Mouse (Mus musculus) lung, postnatal 0 days (tissue): Measurements from ENCODE around the gene Ccdc170. TPM values are rescaled to one million over a fixed set of nuclear protein-coding genes. Genes with fewer than 3 reads are reported as not detected.

Source experiments
- ATAC-seq: fragments of 200-750 bp; cut with Nextera tagmentation; 2 replicates; pipeline ENCODE4 v1.8.0; 2017; ENCODE audit warnings: moderate library complexity
- DNase-seq: peaks from one replicate; pipeline ENCODE4 v3.0.0-alpha.2; 2016; ENCODE audit warnings: low spot score
- H3K27ac ChIP-seq: fragments of 300-500 bp; sonication (generic); 2 replicates; pipeline ENCODE4 v1.5.1; 2014; ENCODE audit warnings: antibody characterized with exemption, mild to moderate bottlenecking, low read length, mixed read lengths
- H3K27me3 ChIP-seq: fragments of 300-500 bp; sonication (generic); replicated peaks from 2 replicates; pipeline ENCODE4 v1.6.1; 2014; ENCODE audit warnings: low read length, mixed read lengths; ENCODE audit not compliant: insufficient read depth
- H3K36me3 ChIP-seq: fragments of 300-500 bp; sonication (generic); 2 replicates; pipeline ENCODE4 v1.6.1; 2014; ENCODE audit warnings: low read length, mixed read lengths; ENCODE audit not compliant: insufficient read depth
- H3K4me1 ChIP-seq: fragments of 300-500 bp; sonication (generic); 2 replicates; pipeline ENCODE4 v1.6.1; 2014; ENCODE audit warnings: antibody characterized with exemption, low read depth, low read length, mixed read lengths; ENCODE audit not compliant: insufficient read depth
- H3K4me2 ChIP-seq: fragments of 300-500 bp; sonication (generic); replicated peaks from 2 replicates; pipeline ENCODE4 v1.6.1; 2014; ENCODE audit warnings: low read depth, mild to moderate bottlenecking, low read length, moderate library complexity, mixed read lengths
- H3K4me3 ChIP-seq: fragments of 300-500 bp; sonication (generic); 2 replicates; pipeline ENCODE4 v1.5.1; 2014; ENCODE audit warnings: low read depth, low read length
- H3K9ac ChIP-seq: fragments of 300-500 bp; sonication (generic); replicated peaks from 2 replicates; pipeline ENCODE4 v1.6.1; 2014; ENCODE audit warnings: low read depth, mild to moderate bottlenecking
- H3K9me3 ChIP-seq: fragments of 300-500 bp; sonication (generic); 2 replicates; pipeline ENCODE4 v1.6.1; 2016; ENCODE audit warnings: low read length, mixed read lengths
- CTCF ChIP-seq: IDR thresholded peaks from 2 replicates; pipeline ENCODE4 v1.5.1; 2016; ENCODE audit warnings: antibody characterized with exemption, mild to moderate bottlenecking
- EP300 ChIP-seq: IDR thresholded peaks from 2 replicates; pipeline ENCODE4 v1.6.1; 2016; ENCODE audit warnings: antibody characterized with exemption, mild to moderate bottlenecking, control low read depth
- WGBS: fragments of 180-500 bp; shearing (Covaris S2); extraction: QIAGEN DNeasy Blood & Tissue Kit; methylation state at CpG from one replicate; pipeline ENCODE4 v1.1.7; 2014; 5-methylcytosine and 5-hydroxymethylcytosine counted together
- polyA plus RNA-seq: library from polyadenylated mRNA; unstranded; fragments of >200 nt; fragmentation: Nextera tagmentation; extraction: Ambion mirVana; gene quantifications from 2 replicates; pipeline ENCODE4 v1.2.1, GENCODE M21; 2015

Ccdc170 gene
- polyA plus RNA-seq, 1 experiment from 2014 or later, result 2.1 TPM

DNA sequence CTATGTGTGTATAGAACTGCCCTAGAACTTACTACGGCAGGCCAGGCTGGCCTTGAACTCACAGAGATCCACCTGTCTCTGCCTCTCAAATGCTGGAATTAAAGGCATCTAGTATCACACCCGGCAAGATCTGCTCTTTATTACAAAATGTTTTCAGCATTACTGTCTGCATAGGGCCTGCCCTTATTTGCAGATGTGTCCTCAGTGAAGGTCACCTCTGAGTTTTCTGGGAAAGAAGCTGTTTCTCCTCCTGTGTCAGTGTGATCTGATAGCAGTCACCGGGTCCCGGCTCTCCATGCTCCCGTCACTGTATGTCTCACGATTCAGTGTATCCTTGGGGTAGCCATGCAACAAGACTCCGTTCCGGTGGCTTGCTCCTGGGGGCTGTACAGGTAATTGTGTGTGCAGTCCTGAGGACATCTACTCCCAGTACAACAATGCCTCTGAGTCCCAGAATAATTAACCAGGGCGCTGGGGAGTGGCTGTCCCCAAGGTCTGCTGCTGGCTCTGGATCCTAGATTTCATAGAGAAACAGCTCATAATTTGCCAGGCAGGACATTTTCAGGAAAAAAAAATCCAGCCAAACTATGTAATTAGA, 48.4 kb downstream of the Ccdc170 start:
- 86% methylated on average over 9 of the region's 9 CpGs for WGBS

DNA sequence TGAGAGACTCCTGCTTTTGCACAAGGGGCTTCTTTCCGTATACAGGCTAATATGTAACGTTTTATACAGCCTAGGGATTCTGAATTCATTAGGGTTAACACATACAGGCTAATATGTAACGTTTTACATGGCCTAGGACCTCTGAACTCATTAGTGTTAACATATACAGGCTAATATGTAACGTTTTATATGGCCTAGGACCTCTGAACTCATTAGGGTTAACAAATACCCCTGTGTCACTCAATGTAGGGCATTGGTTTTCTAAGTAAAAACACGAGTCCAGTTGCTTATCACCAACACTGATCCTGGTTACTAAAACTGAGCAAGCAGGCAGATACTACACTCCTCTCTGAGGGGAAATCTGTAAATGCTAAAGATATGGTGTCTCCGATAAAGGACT, 49.6 kb downstream of the Ccdc170 start:
- no peak overlapping the region for H3K4me3 ChIP-seq
- TF ChIP-seq CTCF (no peak), EP300 (no peak)
- H3K4me2 ChIP-seq, result no peak overlapping the region
- no peak for ATAC-seq
- WGBS, result 59% methylated on average over 6 of the region's 6 CpGs
- H3K27ac ChIP-seq, result no peak overlapping the region
- DNase-seq, result no peak
- H3K4me1 ChIP-seq, result no peaks in the 10 kb centered on the region
- no peaks in the 10 kb centered on the region for H3K27me3 ChIP-seq
- no peak overlapping the region for H3K9ac ChIP-seq
- H3K36me3 ChIP-seq, result no peaks in the 10 kb centered on the region
- H3K9me3 ChIP-seq, result no peaks in the 10 kb centered on the region

More for the DNA sequence above, 48.4 kb downstream of the Ccdc170 start:
- no peaks in the 10 kb centered on the region for H3K9me3 ChIP-seq
- TF ChIP-seq EP300, result no peak
- no peak for TF ChIP-seq CTCF
- ATAC-seq, result no peak
- no peaks in the 10 kb centered on the region for H3K36me3 ChIP-seq
- no peak overlapping the region for H3K9ac ChIP-seq
- no peaks in the 10 kb centered on the region for H3K27me3 ChIP-seq
- H3K4me2 ChIP-seq, result no peak overlapping the region
- DNase-seq, result no peak
- H3K4me1 ChIP-seq, result no peaks in the 10 kb centered on the region
- H3K27ac ChIP-seq, result no peak overlapping the region
- no peak overlapping the region for H3K4me3 ChIP-seq

DNA sequence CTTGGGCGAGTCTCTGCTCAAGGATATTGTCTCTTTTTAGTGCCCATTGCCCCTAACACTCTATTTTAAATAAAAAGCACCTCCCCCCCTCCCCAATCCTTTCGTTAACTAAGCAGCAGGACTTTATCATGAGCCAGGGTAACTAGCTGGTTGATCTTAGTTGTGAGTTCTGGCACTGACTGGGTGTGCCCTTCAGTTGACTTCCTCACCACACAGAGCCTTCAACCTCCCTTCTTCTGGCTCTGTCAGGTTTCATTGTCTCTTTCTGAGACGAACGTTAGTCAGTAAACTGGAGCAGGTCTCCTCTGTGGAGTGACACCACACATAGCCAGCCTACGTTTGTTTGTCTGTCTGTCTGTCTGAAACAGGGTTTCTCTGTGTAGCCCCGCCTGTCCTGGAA, 50.4 kb downstream of the Ccdc170 start:
- TF ChIP-seq CTCF (no peak), EP300 (no peak)
- H3K9ac ChIP-seq, result no peak overlapping the region
- no peak overlapping the region for H3K4me3 ChIP-seq
- H3K4me2 ChIP-seq, result no peak overlapping the region
- ATAC-seq (no peak), DNase-seq (no peak)
- no peaks in the 10 kb centered on the region for H3K36me3 ChIP-seq
- no peaks in the 10 kb centered on the region for H3K9me3 ChIP-seq
- no peaks in the 10 kb centered on the region for H3K27me3 ChIP-seq
- H3K27ac ChIP-seq, result no peak overlapping the region
- 56% methylated on average over 6 of the region's 6 CpGs for WGBS
- no peaks in the 10 kb centered on the region for H3K4me1 ChIP-seq

DNA sequence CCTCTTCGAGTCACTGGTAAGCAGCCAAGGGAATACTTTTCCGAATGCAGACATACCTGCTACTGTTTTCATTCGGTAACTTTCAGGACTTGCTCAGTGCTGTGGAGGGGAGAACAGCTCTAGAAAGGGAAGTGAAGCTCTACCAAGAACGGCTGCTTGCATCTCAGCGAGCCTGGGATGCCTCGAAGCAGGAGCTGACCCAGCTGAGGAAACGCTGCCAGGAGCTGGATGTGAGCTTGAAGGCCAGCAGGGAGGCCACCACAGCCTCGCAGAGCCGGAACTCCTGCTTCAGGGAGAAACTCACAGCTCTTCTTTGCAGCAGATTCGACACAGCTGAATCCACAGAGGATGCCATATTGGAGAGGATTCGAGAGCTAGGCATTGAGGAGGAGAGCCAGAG, 51.6 kb downstream of the Ccdc170 start:
- H3K27me3 ChIP-seq, result no peaks in the 10 kb centered on the region
- no peak overlapping the region for H3K4me3 ChIP-seq
- no peak overlapping the region for H3K27ac ChIP-seq
- no peaks in the 10 kb centered on the region for H3K9me3 ChIP-seq
- no peak overlapping the region for H3K9ac ChIP-seq
- DNase-seq, result no peak
- no peak for ATAC-seq
- H3K4me2 ChIP-seq, result no peak overlapping the region
- no peaks in the 10 kb centered on the region for H3K4me1 ChIP-seq
- 74% methylated on average over 11 of the region's 11 CpGs for WGBS
- TF ChIP-seq CTCF, result no peak
- TF ChIP-seq EP300, result no peak
- H3K36me3 ChIP-seq, result no peaks in the 10 kb centered on the region

DNA sequence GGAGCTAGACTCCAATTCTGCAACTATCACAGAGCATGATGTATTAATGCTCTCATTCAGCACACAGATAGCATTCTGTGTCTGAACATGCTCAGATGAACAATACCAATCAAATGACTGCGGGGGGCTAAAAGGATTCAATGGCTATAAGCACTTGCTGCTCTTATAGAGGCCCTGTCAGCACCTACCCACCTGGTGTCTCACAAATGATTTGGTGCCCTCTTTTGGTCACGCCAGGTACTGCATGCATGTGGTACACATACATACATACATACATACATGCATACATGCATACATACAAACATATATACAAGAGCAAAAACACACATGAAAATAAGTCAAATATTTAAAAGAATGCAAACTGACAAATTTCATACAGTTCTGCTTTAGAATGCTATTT, 63.2 kb downstream of the Ccdc170 start:
- no peak for DNase-seq
- no peak for ATAC-seq
- TF ChIP-seq EP300 (no peak), CTCF (peak; percentile 25)

DNA sequence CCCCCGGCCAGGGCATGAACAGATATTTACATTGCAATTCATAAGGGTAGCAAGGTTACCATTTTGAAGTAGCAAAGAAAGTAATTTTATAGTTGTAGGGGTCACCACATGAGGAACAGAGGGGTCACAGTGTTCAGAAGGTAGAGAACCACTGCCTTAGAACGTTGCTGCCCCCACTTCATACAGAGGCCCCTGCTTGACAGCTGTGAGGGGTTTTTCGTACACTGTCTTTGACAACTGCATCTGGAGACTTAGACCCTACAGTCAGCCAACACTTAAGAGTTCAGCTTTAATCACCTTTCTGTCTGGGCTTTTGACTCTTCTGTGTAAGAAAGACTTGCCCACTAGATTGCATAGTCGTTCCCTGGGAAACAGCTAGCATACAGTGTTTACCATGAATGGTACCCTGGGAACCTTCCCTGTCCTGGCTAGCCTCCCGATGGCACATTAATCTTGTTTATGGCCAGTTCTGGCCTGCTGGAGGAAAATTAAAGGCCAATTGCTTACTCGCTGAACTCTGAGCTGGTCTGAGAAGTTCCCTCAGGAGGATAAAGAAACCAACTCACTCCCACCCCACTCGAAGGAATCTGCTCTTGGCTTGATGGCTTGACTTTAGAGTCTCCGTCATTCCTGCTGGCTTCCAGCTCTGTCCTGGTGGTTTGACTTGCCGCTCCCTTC, 71.3 kb downstream of the Ccdc170 start:
- TF ChIP-seq CTCF (no peak), EP300 (no peak)
- Histone ChIP-seq H3K9me3 (no peaks in the 10 kb centered on the region), H3K36me3 (no peaks in the 10 kb centered on the region), H3K27me3 (no peaks in the 10 kb centered on the region), H3K9ac (no peak overlapping the region), H3K27ac (no peak overlapping the region), H3K4me3 (no peak overlapping the region), H3K4me1 (no peaks in the 10 kb centered on the region), H3K4me2 (no peak overlapping the region)
- ATAC-seq (no peak), DNase-seq (peak; percentile 15)
- WGBS, result 52% methylated on average over 9 of the region's 9 CpGs

More for the DNA sequence above, 63.2 kb downstream of the Ccdc170 start:
- H3K36me3 ChIP-seq, result no peaks in the 10 kb centered on the region
- H3K9ac ChIP-seq, result no peak overlapping the region
- H3K9me3 ChIP-seq, result no peaks in the 10 kb centered on the region
- no peak overlapping the region for H3K4me3 ChIP-seq
- WGBS, result 84% methylated on average over 2 of the region's 2 CpGs
- no peak overlapping the region for H3K27ac ChIP-seq
- H3K27me3 ChIP-seq, result no peaks in the 10 kb centered on the region
- H3K4me1 ChIP-seq, result no peaks in the 10 kb centered on the region
- no peak overlapping the region for H3K4me2 ChIP-seq
